Mouse (Mus musculus): ENCODE data around the gene B3gat2. TPM values are rescaled to one million over a fixed set of nuclear protein-coding genes. Genes with fewer than 3 reads are reported as not detected.

The B3gat2 gene
- total RNA-seq (2012; rRNA removed): 0.81 and 0.88 TPM in 2 replicates
- not detected in 2 replicates for total RNA-seq (2014; rRNA removed)
- polyA plus RNA-seq (2012; ENCODE audit: insufficient read length, low read depth): 0.23 and 0.40 TPM in 2 replicates

DNA sequence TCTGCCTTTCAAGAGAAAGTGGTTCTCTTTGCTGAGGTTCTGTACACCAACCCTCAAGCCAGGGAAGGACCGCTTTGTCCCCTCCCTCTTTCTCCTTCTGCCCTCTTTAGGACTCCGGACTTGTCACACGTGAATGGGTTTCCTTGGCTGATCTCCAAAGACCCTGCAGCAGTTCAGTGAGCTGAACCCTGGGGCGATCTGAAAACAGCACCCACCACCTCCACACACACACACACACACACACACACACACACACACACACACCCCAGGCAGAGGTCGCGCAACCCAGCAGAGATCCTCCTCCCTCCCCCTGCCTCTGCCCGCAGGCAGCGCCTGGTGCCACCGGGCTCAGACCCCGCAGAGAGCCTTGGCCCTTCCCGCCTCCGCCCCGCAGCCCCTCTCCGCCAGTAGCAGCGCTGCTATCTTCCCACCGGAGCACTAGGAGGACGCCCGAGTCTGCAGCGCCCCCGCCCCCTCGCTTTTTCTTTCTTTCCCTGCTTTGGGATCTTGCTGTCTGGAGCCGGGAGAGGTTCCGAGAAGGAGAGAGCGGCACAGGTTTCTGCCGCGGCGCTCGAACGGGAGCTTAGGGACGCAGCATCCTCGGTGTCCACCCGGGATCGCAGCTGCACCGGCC is at the start of gene B3gat2:
B3gat2 (plus strand) TSS at position 252 of the 634 bp plus-strand sequence.
- H3K4me3 ChIP-seq (replicated peaks in 1 of 3; ENCODE audit: low read depth in 2 of 3, low read length in 2 of 3, poor library complexity in 1 of 3): no peak within 1 kb of the TSS
- H3K79me2 ChIP-seq (replicated peaks; ENCODE audit: control insufficient read depth, extremely low read depth, insufficient read depth, poor library complexity, severe bottlenecking): no peaks in the 10 kb centered on the region
- H3K27me3 ChIP-seq (replicated peaks): no peaks in the 10 kb centered on the region
- dilution Hi-C loops (cut with MboI; ENCODE audit: extremely low pct_ligation_motif_present, extremely low pct_unique_long_range_greater_than_20kb, low sequenced_read_pairs) (no loop called here), in situ Hi-C loops (cut with MboI; ENCODE audit: low pct_ligation_motif_present, low pct_unique_long_range_greater_than_20kb, low sequenced_read_pairs) (no loop called here)
- H3K36me3 ChIP-seq (replicated peaks in 1 of 2; ENCODE audit: control insufficient read depth in 1 of 2, insufficient read depth in 1 of 2, low read length in 1 of 2): no peaks in the 10 kb centered on the region
- no peak within 1 kb of the TSS for H3K9ac ChIP-seq (ENCODE audit: insufficient read depth, low read depth)
- H3K9me3 ChIP-seq (replicated peaks; ENCODE audit: low read length): peaks cover 1% of the 10 kb centered on the region
- TF ChIP-seq IRF4 (IDR thresholded peaks at IDR 0.05; ENCODE audit: low read depth, low read length): no peak
- peaks cover 0 to 4% of the 10 kb centered on the region in 2 experiments; a peak in 1 of 4 replicates for H3K4me1 ChIP-seq (ENCODE audit: control insufficient read depth in 1 of 2, insufficient read depth in 2 of 2)
- no peak within 1 kb of the TSS for H3K27ac ChIP-seq (ENCODE audit: insufficient read depth, low read depth)
- no peak for DNase-seq (ENCODE audit: extremely low read depth)
- H3K4me2 ChIP-seq (ENCODE audit: insufficient read depth, low read depth, poor library complexity, severe bottlenecking): peak within 1 kb of the TSS; percentile 52; the same call in 1 of the 2 replicates

GRCm38 (mm10) chr1:23720326-23720725 is 41.2 kb upstream of the B3gat2 start:
- Histone ChIP-seq H3K79me2 (replicated peaks; ENCODE audit: control insufficient read depth, extremely low read depth, insufficient read depth, poor library complexity, severe bottlenecking) (no peaks in the 10 kb centered on the region), H3K36me3 (replicated peaks in 1 of 2; ENCODE audit: control insufficient read depth in 1 of 2, insufficient read depth in 1 of 2, low read length in 1 of 2) (no peaks in the 10 kb centered on the region), H3K9ac (ENCODE audit: insufficient read depth, low read depth) (no peak overlapping the region), H3K4me1 (ENCODE audit: control insufficient read depth in 1 of 2, insufficient read depth in 2 of 2) (peaks cover 5 to 12% of the 10 kb centered on the region in 2 experiments; a peak in 3 of 4 replicates), H3K27ac (ENCODE audit: insufficient read depth, low read depth) (no peak overlapping the region), H3K4me3 (replicated peaks in 1 of 3; ENCODE audit: low read depth in 2 of 3, low read length in 2 of 3, poor library complexity in 1 of 3) (no peak overlapping the region), H3K27me3 (replicated peaks) (no peaks in the 10 kb centered on the region), H3K9me3 (replicated peaks; ENCODE audit: low read length) (no peaks in the 10 kb centered on the region), H3K4me2 (ENCODE audit: insufficient read depth, low read depth, poor library complexity, severe bottlenecking) (no peak overlapping the region)
- dilution Hi-C loops (cut with MboI; ENCODE audit: extremely low pct_ligation_motif_present, extremely low pct_unique_long_range_greater_than_20kb, low sequenced_read_pairs) (no loop called here), in situ Hi-C loops (cut with MboI; ENCODE audit: low pct_ligation_motif_present, low pct_unique_long_range_greater_than_20kb, low sequenced_read_pairs) (no loop called here)
- no peak for TF ChIP-seq ZKSCAN1 (IDR thresholded peaks at IDR 0.05; ENCODE audit: borderline replicate concordance, low read depth, low read length)
- TF ChIP-seq TCF12 (IDR thresholded peaks at IDR 0.05; ENCODE audit: low read depth, low read length): no peak
- no peak for TF ChIP-seq RCOR1 (conservative IDR thresholded peaks at IDR 0.05; ENCODE audit: low read depth, low read length)
- no peak for TF ChIP-seq SMC3 (IDR thresholded peaks at IDR 0.05; ENCODE audit: low read depth, low read length)
- no peak for TF ChIP-seq UBTF (IDR thresholded peaks at IDR 0.05; ENCODE audit: low read depth, low read length)
- TF ChIP-seq EP300 (IDR thresholded peaks at IDR 0.05; ENCODE audit: low read length): no peak
- no peak for TF ChIP-seq KAT2A (IDR thresholded peaks at IDR 0.05; ENCODE audit: insufficient replicate concordance, low read length)
- no peak for TF ChIP-seq MAZ (IDR thresholded peaks at IDR 0.05; ENCODE audit: low read depth, low read length)
- TF ChIP-seq ELF1 (IDR thresholded peaks at IDR 0.05; ENCODE audit: low read depth, low read length): no peak
- no peak for TF ChIP-seq USF1 (IDR thresholded peaks at IDR 0.05; ENCODE audit: low read depth, low read length)
- no peak for TF ChIP-seq CHD1 (IDR thresholded peaks at IDR 0.05; ENCODE audit: low read depth, low read length)
- no peak for TF ChIP-seq CHD2 (IDR thresholded peaks at IDR 0.05; ENCODE audit: low read length)
- no peak for TF ChIP-seq JUN (IDR thresholded peaks at IDR 0.05; ENCODE audit: insufficient read depth, low read depth, low read length)
- TF ChIP-seq GABPA (IDR thresholded peaks at IDR 0.05; ENCODE audit: insufficient replicate concordance, low read depth, low read length): no peak
- no peak for TF ChIP-seq TBP (conservative IDR thresholded peaks at IDR 0.05; ENCODE audit: low read depth, low read length)
- no peak for TF ChIP-seq PAX5 (IDR thresholded peaks at IDR 0.05; ENCODE audit: low read length)
- TF ChIP-seq IRF4 (IDR thresholded peaks at IDR 0.05; ENCODE audit: low read depth, low read length): no peak
- no peak for TF ChIP-seq MEF2A (IDR thresholded peaks at IDR 0.05; ENCODE audit: borderline replicate concordance, low read depth, low read length)
- no peak for TF ChIP-seq ZMIZ1 (IDR thresholded peaks at IDR 0.05; ENCODE audit: low read depth, low read length)
- DNase-seq (ENCODE audit: extremely low read depth): peak; percentile 55

Measured in CH12.LX (cell line).